Mouse (Mus musculus) kidney, embryonic 14.5 days (tissue): ENCODE data around the gene Socs5. TPM values are rescaled to one million over a fixed set of nuclear protein-coding genes. Genes with fewer than 3 reads are reported as not detected.

Source experiments
- ATAC-seq: fragments of 200-750 bp; cut with Nextera tagmentation; 2 replicates; pipeline ENCODE4 v1.8.0; 2017; ENCODE audit warnings: moderate number of reproducible peaks, mild to moderate bottlenecking, moderate TSS enrichment, moderate library complexity; ENCODE audit not compliant: low FRiP score, low TSS enrichment
- H3K27ac ChIP-seq: fragments of 300-500 bp; sonication (generic); 2 replicates; pipeline ENCODE4 v1.5.1; 2014; ENCODE audit warnings: low read depth, mild to moderate bottlenecking, low read length, moderate library complexity, mixed read lengths
- H3K27me3 ChIP-seq: fragments of 300-500 bp; sonication (generic); 2 replicates; pipeline ENCODE4 v1.6.1; 2014; ENCODE audit warnings: mild to moderate bottlenecking, low read length; ENCODE audit not compliant: control insufficient read depth, insufficient read depth
- H3K36me3 ChIP-seq: fragments of 300-500 bp; sonication (generic); 2 replicates; pipeline ENCODE4 v1.6.1; 2014; ENCODE audit warnings: low read length, mixed read lengths; ENCODE audit not compliant: control insufficient read depth, insufficient read depth
- H3K4me1 ChIP-seq: fragments of 300-500 bp; sonication (generic); 2 replicates; pipeline ENCODE4 v1.6.1; 2014; ENCODE audit warnings: low read length, mixed read lengths; ENCODE audit not compliant: control insufficient read depth, insufficient read depth
- H3K4me2 ChIP-seq: fragments of 300-500 bp; sonication (generic); replicated peaks from 2 replicates; pipeline ENCODE4 v1.6.1; 2014; ENCODE audit warnings: low read depth, mild to moderate bottlenecking, low read length
- H3K4me3 ChIP-seq: fragments of 300-500 bp; sonication (generic); 2 replicates; pipeline ENCODE4 v1.5.1; 2014; ENCODE audit warnings: mild to moderate bottlenecking, low read length
- H3K9ac ChIP-seq: fragments of 300-500 bp; sonication (generic); 2 replicates; pipeline ENCODE4 v1.6.1; 2014; ENCODE audit warnings: low read depth, mild to moderate bottlenecking, low read length, moderate library complexity
- H3K9me3 ChIP-seq: fragments of 300-500 bp; sonication (generic); 2 replicates; pipeline ENCODE4 v1.6.1; 2016; ENCODE audit warnings: low read length; ENCODE audit not compliant: control insufficient read depth
- WGBS: fragments of 180-500 bp; shearing (Covaris S2); extraction: QIAGEN DNeasy Blood & Tissue Kit; methylation state at CpG from one replicate; pipeline ENCODE4 v1.1.7; 2014; 5-methylcytosine and 5-hydroxymethylcytosine counted together
- polyA plus RNA-seq: library from polyadenylated mRNA; unstranded; fragments of >200 nt; fragmentation: Nextera tagmentation; extraction: Ambion mirVana; gene quantifications from 2 replicates; pipeline ENCODE4 v1.2.1, GENCODE M21; 2014

Gene Socs5
- polyA plus RNA-seq, 1 experiment from 2014 or later: 24.5 TPM

DNA sequence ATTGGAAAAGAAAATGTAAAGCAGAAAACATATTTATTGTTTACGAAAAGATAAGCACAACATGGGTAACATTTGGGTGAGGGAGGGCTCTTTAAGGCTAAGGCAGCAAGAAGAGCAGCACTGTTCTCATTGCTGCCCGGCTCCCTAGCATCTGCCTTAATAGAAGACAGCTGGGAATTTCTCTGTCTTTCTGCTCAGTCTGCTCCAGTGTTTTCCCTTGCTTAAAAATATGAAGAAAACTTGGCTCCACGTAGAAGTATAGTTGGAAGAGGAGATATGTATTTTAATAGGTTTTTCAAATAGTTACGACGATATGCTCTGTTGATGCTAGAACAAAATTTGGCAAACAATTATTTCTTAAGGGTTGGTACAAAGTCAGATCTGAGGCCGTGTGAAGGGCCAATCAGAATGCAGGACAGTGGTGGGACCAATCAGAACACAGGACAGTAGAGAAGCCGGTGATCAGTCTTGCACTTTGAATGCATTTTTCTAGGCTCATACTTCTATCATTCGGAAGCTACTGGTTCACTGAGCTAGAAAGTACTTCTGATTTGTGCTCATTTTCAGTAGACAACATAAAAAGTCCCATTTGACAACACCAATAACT is 39.0 kb downstream of the Socs5 start:
- 85% methylated on average over 8 of the region's 8 CpGs for WGBS
- no peak overlapping the region for H3K9ac ChIP-seq
- ATAC-seq: no peak
- no peaks in the 10 kb centered on the region for H3K27me3 ChIP-seq
- H3K4me2 ChIP-seq: no peak overlapping the region
- H3K4me3 ChIP-seq: no peak overlapping the region
- H3K36me3 ChIP-seq: no peaks in the 10 kb centered on the region
- no peak overlapping the region for H3K27ac ChIP-seq
- peaks cover 5% of the 10 kb centered on the region; the same call in 1 of the 2 replicates for H3K4me1 ChIP-seq
- H3K9me3 ChIP-seq: no peaks in the 10 kb centered on the region

DNA sequence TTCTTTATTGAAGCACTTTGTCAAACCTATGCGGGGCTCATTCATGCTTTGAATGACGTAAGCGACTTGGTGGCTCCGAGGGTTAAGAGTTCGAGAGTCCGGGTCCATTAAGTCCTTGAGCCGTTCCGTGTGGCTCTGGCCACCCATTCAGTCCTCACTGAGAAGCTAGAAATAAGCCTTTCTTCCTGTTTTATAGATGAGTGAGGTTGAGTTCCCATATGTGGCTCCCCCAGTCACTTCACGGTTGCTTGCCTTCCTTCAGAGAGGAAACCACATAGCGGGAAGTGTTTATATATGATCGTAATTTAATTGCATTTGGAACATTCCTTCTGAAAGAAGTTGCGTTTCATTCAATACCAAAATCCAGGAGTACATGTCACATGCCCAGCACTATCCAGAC is 42.3 kb downstream of the Socs5 start:
- Histone ChIP-seq H3K27ac (no peak overlapping the region), H3K36me3 (no peaks in the 10 kb centered on the region), H3K9me3 (no peaks in the 10 kb centered on the region), H3K27me3 (no peaks in the 10 kb centered on the region), H3K4me3 (no peak overlapping the region), H3K4me2 (no peak overlapping the region), H3K4me1 (peaks cover 5% of the 10 kb centered on the region; the same call in 1 of the 2 replicates), H3K9ac (no peak overlapping the region)
- ATAC-seq: no peak
- 57% methylated on average over 12 of the region's 12 CpGs for WGBS

DNA sequence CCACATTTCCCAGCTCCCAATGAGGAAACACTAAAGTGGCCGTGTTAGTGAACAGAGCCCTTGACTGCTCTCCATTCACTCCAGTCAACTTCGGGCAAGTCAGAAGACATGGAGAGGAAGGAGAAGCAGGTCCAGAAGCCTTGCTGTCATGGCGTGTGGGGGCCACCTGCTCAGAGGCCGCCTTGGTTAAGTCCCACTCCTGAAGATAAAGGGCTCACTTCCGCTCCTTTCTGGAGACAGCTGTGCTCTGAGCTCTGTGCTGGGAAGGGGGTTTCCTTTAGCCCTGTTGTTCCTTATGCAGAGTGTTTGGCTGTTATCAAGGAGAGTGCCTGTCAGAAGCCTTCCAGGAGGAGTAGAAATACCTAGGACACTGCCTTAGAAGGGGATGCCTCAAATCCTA is 45.5 kb downstream of the Socs5 start:
- no peak overlapping the region; the same call in 1 of the 2 replicates for H3K27ac ChIP-seq
- WGBS: 45% methylated on average over 5 of the region's 5 CpGs
- no peak for ATAC-seq

DNA sequence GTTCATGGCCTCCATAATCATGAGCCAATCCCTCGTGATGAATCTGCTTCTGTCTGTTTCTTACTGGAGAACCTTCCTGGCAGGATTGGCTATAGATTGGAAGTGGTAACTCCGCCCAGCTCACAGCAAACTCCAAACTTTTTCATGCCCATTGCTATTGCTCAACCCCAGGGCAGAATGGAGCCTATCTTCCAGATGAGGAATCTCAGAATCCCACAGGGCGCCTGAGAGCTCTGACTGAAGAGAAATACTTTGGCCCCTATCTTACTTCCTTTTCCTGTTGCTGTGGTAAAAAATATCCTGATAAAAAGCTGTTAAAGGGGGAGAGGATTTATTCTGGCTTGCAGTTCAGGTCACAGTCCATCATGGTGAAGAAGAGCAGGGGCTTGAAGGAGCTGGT is 48.2 kb downstream of the Socs5 start:
- 72% methylated on average over 3 of the region's 3 CpGs for WGBS
- Histone ChIP-seq H3K4me2 (no peak overlapping the region), H3K27ac (no peak overlapping the region), H3K4me3 (no peak overlapping the region), H3K27me3 (no peaks in the 10 kb centered on the region), H3K4me1 (no peaks in the 10 kb centered on the region), H3K9me3 (no peaks in the 10 kb centered on the region), H3K9ac (no peak overlapping the region), H3K36me3 (no peaks in the 10 kb centered on the region)
- ATAC-seq: no peak

More for the DNA sequence above, 45.5 kb downstream of the Socs5 start:
- no peak overlapping the region for H3K9ac ChIP-seq
- H3K36me3 ChIP-seq: no peaks in the 10 kb centered on the region
- peaks cover 5% of the 10 kb centered on the region; the same call in 1 of the 2 replicates for H3K4me1 ChIP-seq
- H3K9me3 ChIP-seq: no peaks in the 10 kb centered on the region
- no peaks in the 10 kb centered on the region for H3K27me3 ChIP-seq
- no peak overlapping the region for H3K4me2 ChIP-seq
- H3K4me3 ChIP-seq: no peak overlapping the region

DNA sequence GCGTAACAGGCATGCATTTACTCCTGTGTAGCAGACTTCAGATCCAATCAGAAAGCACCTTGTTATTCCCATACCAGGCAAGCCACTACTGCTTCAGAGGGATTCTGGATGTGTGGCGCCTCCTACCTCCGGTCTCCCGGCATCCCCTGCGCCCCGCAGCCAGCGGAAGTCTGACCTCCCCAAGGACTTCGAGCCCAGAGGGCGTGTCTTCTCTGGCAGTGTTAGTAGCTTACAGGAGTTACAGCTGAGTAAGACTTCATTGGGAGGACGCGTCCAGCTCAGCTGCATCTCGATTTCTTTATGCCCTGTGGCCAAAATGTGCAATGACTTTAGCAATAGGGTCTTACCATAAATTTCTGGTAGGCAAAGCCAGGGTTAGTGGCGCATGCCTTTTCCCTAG is 50.3 kb downstream of the Socs5 start:
- ATAC-seq: no peak

DNA sequence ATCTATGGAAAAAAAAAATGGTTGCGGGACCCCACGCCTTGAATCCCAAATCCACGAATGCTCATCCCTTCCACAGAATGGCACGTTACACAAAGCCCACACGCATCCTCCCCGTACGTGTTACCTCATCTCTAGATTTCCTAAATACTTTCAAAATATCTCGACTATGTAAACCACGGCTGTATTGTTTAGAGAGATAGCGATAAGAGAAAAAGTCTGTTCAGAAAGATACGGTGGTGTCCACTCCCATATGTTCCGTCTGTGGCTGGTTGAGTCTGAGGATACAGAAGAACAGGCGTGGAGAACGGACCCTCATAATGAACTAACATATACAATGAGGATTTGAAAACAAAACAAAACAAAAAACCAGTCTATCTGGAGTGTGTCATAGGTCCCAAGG is 51.1 kb downstream of the Socs5 start:
- Histone ChIP-seq H3K27me3 (no peaks in the 10 kb centered on the region), H3K9ac (no peak overlapping the region), H3K36me3 (no peaks in the 10 kb centered on the region), H3K4me3 (no peak overlapping the region), H3K4me2 (no peak overlapping the region), H3K27ac (no peak overlapping the region), H3K9me3 (no peaks in the 10 kb centered on the region), H3K4me1 (no peaks in the 10 kb centered on the region)
- 96% methylated on average over 14 of the region's 14 CpGs for WGBS
- no peak for ATAC-seq

More for the DNA sequence above, 50.3 kb downstream of the Socs5 start:
- no peak overlapping the region for H3K4me3 ChIP-seq
- no peaks in the 10 kb centered on the region for H3K27me3 ChIP-seq
- H3K9ac ChIP-seq: no peak overlapping the region
- H3K9me3 ChIP-seq: no peaks in the 10 kb centered on the region
- H3K4me1 ChIP-seq: no peaks in the 10 kb centered on the region
- H3K4me2 ChIP-seq: no peak overlapping the region
- no peak overlapping the region for H3K27ac ChIP-seq
- no peaks in the 10 kb centered on the region for H3K36me3 ChIP-seq
- 62% methylated on average over 13 of the region's 13 CpGs for WGBS

DNA sequence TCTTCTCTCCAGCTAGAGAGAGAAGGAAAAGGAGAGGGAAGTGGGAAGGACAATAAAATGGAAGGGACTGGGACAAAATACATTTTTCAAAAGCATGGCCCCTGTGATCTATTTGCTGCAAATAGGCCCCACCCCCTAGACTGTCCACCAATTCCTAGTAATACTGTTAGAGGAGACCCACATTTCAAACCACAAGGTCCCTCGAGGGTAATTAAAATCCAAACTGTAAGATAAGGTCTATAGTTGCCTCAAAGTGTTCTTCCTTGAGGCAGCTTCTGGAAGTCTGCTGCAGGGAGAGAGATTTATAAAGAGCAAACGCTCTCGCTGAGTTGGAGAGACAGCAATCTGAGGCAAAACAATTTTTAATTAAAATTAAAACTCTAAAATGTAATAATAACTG is 52.8 kb downstream of the Socs5 start:
- ATAC-seq: no peak
- Histone ChIP-seq H3K9ac (no peak overlapping the region), H3K4me3 (no peak overlapping the region), H3K9me3 (no peaks in the 10 kb centered on the region), H3K36me3 (no peaks in the 10 kb centered on the region), H3K27ac (no peak overlapping the region), H3K4me1 (no peaks in the 10 kb centered on the region), H3K27me3 (no peaks in the 10 kb centered on the region), H3K4me2 (no peak overlapping the region)
- 72% methylated on average over 3 of the region's 3 CpGs for WGBS

DNA sequence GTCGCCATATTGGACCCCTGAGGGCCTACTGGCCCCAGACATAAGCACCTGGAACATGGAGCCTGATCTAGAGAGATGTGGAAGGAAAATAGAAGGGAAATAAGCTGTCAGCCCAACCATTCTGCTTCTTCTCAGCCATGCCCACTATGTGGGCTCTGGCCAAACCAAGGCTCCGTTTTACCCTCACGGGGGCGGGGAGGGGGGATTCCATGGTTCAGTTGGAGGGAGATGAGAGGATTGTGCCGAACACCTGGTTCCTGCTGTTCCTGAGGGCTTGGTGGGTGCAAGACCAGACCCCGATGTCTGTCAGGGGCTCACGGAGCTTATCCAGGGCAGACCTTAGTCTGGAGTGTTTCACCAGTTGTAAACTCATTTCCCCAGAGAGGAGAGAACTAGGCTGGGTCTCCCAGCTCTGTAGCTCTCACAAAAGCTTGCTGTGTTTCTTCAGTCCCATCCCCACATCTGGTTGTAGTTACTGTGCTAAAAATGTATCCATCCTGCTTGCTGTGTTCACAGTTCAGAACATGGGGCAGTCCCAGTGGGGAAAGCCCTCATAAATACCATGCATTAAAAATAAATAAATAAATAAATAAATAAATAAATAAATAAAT is 56.9 kb downstream of the Socs5 start:
- ATAC-seq: no peak
- H3K36me3 ChIP-seq: no peaks in the 10 kb centered on the region
- no peak overlapping the region for H3K4me3 ChIP-seq
- H3K4me1 ChIP-seq: no peaks in the 10 kb centered on the region
- H3K27me3 ChIP-seq: no peaks in the 10 kb centered on the region
- H3K9me3 ChIP-seq: no peaks in the 10 kb centered on the region
- WGBS: 79% methylated on average over 7 of the region's 7 CpGs
- no peak overlapping the region for H3K4me2 ChIP-seq
- no peak overlapping the region for H3K27ac ChIP-seq
- H3K9ac ChIP-seq: no peak overlapping the region

DNA sequence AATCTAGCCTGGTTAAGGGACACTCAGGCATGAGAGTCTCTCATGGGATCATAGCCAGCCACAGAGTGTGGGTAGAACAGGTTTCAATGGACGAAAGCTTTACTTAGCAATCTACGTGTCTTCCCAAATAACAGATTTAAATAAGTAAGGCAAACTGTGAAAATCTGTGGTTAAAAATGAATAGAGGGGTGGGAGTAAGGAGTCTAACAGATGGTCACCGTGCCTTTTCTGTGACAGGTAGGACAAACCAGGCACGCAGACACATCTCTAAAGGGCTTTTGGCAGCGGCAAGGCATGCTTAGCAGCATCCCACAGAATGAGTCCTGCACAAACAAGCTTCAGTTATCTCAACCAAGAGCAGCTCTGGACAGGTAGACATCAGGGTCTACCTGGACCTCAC is 59.9 kb downstream of the Socs5 start:
- 95% methylated on average over 5 of the region's 5 CpGs for WGBS
- H3K9ac ChIP-seq: no peak overlapping the region
- ATAC-seq: no peak

More for the DNA sequence above, 59.9 kb downstream of the Socs5 start:
- H3K27ac ChIP-seq: no peak overlapping the region
- H3K36me3 ChIP-seq: no peaks in the 10 kb centered on the region
- no peaks in the 10 kb centered on the region for H3K27me3 ChIP-seq
- H3K4me2 ChIP-seq: no peak overlapping the region
- no peak overlapping the region for H3K4me3 ChIP-seq
- no peaks in the 10 kb centered on the region for H3K9me3 ChIP-seq
- H3K4me1 ChIP-seq: no peaks in the 10 kb centered on the region
